Mouse (Mus musculus): ENCODE results near the gene Ndufa6. TPM values are rescaled to one million over a fixed set of nuclear protein-coding genes. Genes with fewer than 3 reads are reported as not detected.

The Ndufa6 gene
- total RNA-seq, 2 experiments from 2014 or later = 417 to 454 TPM

Small RNA genes within 50 kb of the gene (microRNA-seq; reads per million reads assigned to microRNA genes)
- gene Mir7684 = 0 reads per million in 2 experiments

Other genes starting within 250 kb of the Ndufa6 start
- 10 to 100 TPM; 18.5 to 18.7 TPM for gene Ccdc134, start 226.4 kb downstream of the Ndufa6 start, total RNA-seq (2021)
- gene Srebf2, start 207.1 kb downstream of the Ndufa6 start, total RNA-seq (2021) = 10 to 100 TPM; 13.7 to 22.9 TPM
- gene Shisa8, start 141.5 kb downstream of the Ndufa6 start, total RNA-seq (2021) = under 1 TPM in 1 of 2 experiments, not detected in 1; 0.08 TPM
- not detected for gene Tnfrsf13c, start 130.0 kb downstream of the Ndufa6 start, total RNA-seq (2021)
- gene Cenpm, start 109.6 kb downstream of the Ndufa6 start, total RNA-seq (2021) = 1 to 10 TPM; 1.8 to 2.6 TPM
- gene 1500009C09Rik, start 101.9 kb downstream of the Ndufa6 start, total RNA-seq (2021) = not detected
- gene Sept3, start 79.4 kb downstream of the Ndufa6 start, total RNA-seq (2021) = 1 to 10 TPM in 1 of 2 experiments, under 1 TPM in 1; 0.71 to 1.4 TPM
- not detected for gene Wbp2nl, start 55.4 kb downstream of the Ndufa6 start, total RNA-seq (2021)
- 10 to 100 TPM; 19.3 to 20.4 TPM for gene Naga, start 15.4 kb downstream of the Ndufa6 start, total RNA-seq (2021)
- 1 to 10 TPM; 2.0 to 2.8 TPM for gene Pheta2, start 15.4 kb downstream of the Ndufa6 start, total RNA-seq (2021)
- 100 to 1,000 TPM; 141 to 147 TPM for gene Smdt1, start 15.4 kb downstream of the Ndufa6 start, total RNA-seq (2021)
- 10 to 100 TPM; 11.4 to 12.9 TPM for gene Cyp2d22, start 25.9 kb upstream of the Ndufa6 start, total RNA-seq (2021)
- under 1 TPM; 0.12 to 0.13 TPM for gene Cyp2d11, start 39.7 kb upstream of the Ndufa6 start, total RNA-seq (2021)
- gene Cyp2d10, start 52.9 kb upstream of the Ndufa6 start, total RNA-seq (2021) = not detected
- not detected for gene Cyp2d9, start 79.1 kb upstream of the Ndufa6 start, total RNA-seq (2021)
- not detected for gene Cyp2d12, start 200.8 kb upstream of the Ndufa6 start, total RNA-seq (2021)

Data from gastrocnemius, postnatal 14 days (tissue).